Mouse (Mus musculus): Measurements from ENCODE around the gene Rhcg. TPM values are rescaled to one million over a fixed set of nuclear protein-coding genes. Genes with fewer than 3 reads are reported as not detected.

Rhcg gene
- 1.4 and 2.7 TPM in 2 replicates for polyA plus RNA-seq (2014; fragmentation: Nextera tagmentation; extraction: Ambion mirVana)

DNA sequence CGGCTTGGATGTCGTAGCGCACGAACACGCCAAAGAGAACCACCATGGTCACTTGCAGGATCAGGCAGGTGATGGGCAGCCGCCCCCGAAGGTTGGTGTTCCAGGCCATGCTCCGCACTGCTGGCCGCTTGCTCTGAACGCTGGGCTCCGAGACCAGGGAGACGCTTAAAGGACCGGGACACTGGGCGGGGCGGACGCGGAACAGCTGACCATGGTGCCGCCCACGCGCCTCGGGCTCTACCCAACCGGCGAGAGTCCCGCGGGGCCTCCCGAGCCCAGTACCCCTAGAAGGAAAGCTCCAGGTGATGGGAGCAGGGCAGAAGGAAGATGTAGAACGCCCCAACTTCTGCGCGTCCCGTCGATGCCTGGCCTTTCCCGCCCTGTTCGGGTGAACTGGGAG is at the start of gene Rhcg:
Gene Rhcg (minus strand): TSS at position 240 of the 400 bp plus-strand sequence.
- ATAC-seq (ENCODE audit: low FRiP score) (no peak), DNase-seq (ENCODE audit: low spot score) (peak; percentile 32)
- Histone ChIP-seq H3K27ac (ENCODE audit: low read depth, low read length) (no peak within 1 kb of the TSS), H3K4me3 (ENCODE audit: low read depth, low read length) (0 out of 2 replicates have a peak within 1 kb of the TSS, but pooled peaks have one; percentile 14), H3K4me1 (replicated peaks; ENCODE audit: control insufficient read depth, insufficient read depth, low read length) (no peaks in the 10 kb centered on the region), H3K9ac (ENCODE audit: low read depth, low read length) (no peak within 1 kb of the TSS), H3K9me3 (ENCODE audit: control insufficient read depth, low read length) (no peaks in the 10 kb centered on the region), H3K27me3 (ENCODE audit: control insufficient read depth, insufficient read depth, low read length) (peaks cover 21% of the 10 kb centered on the region), H3K4me2 (replicated peaks; ENCODE audit: low read depth, low read length) (peak within 1 kb of the TSS; percentile 22), H3K36me3 (ENCODE audit: control insufficient read depth, insufficient read depth, low read length) (no peaks in the 10 kb centered on the region)
- 12% methylated on average over 33 of the region's 33 CpGs for WGBS

DNA sequence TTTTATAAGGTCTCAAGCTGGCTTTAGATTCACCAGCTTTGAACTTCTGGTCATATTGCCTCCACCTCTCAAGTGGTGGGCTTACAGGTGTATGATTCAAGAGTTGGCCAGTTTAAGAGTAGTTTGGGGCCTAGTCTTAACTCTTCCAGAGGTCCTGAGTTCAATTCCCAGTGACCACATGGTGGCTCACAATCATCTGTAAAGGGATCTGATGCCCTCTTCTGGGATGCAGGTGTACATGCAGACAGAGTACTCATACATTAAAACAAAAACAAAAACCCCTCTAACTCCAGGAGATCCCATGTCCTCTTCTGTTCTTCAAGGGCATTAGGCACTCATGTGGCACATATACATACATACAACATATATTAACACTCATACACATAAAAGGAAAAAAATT is 49.2 kb upstream of the Rhcg start:
- H3K4me3 ChIP-seq (ENCODE audit: low read depth, low read length), result no peak overlapping the region
- H3K9ac ChIP-seq (ENCODE audit: low read depth, low read length), result no peak overlapping the region
- no peaks in the 10 kb centered on the region for H3K27me3 ChIP-seq (ENCODE audit: control insufficient read depth, insufficient read depth, low read length)
- H3K9me3 ChIP-seq (ENCODE audit: control insufficient read depth, low read length), result no peaks in the 10 kb centered on the region
- 0 out of 2 replicates have a peak, but pooled peaks cover 5% of the 10 kb centered on the region for H3K36me3 ChIP-seq (ENCODE audit: control insufficient read depth, insufficient read depth, low read length)
- 0 out of 2 replicates have a peak, but pooled peaks cover 2% of the 10 kb centered on the region for H3K4me1 ChIP-seq (replicated peaks; ENCODE audit: control insufficient read depth, insufficient read depth, low read length)
- no peak overlapping the region for H3K27ac ChIP-seq (ENCODE audit: low read depth, low read length)
- DNase-seq (ENCODE audit: low spot score) (no peak), ATAC-seq (ENCODE audit: low FRiP score) (no peak)
- H3K4me2 ChIP-seq (replicated peaks; ENCODE audit: low read depth, low read length), result no peak overlapping the region

DNA sequence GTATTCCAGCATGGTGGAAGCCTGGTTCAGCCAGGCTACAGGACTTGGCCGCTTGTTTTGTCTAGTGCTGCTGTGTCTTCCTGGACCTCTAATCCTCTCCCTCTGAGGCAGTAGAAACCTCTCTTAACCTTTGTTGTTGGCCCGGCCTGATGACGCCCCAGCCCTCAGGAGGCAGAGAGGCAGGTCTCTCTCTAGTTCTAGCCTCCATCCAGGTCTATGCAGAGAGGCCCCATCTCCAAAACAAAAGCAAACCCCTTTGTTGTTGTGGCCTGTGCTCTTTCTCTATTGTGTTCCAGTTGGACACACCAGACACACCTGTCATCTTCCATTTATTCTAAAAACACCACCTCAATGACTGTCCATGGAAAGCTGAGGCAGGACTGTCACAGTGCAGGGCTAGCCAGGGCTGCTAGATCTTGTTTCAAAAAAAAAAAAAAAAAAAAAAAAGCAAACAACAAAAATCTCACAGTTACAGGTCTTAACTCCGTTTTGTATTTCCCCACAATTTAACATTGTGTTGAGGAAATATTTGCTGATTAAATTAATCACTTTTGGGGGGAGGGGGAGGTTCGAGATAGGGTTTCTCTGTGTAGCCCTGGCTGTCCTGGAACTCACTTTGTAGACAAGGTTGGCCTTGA is 43.9 kb upstream of the Rhcg start:
- no peak for DNase-seq (ENCODE audit: low spot score)
- H3K9me3 ChIP-seq (ENCODE audit: control insufficient read depth, low read length), result no peaks in the 10 kb centered on the region
- peak overlapping the region; percentile 98 for H3K4me3 ChIP-seq (ENCODE audit: low read depth, low read length)
- WGBS, result 18% methylated on average over 5 of the region's 5 CpGs
- peak overlapping the region; percentile 86 for H3K4me2 ChIP-seq (replicated peaks; ENCODE audit: low read depth, low read length)
- peaks cover 6% of the 10 kb centered on the region; the same call in 1 of the 2 replicates for H3K4me1 ChIP-seq (replicated peaks; ENCODE audit: control insufficient read depth, insufficient read depth, low read length)
- H3K36me3 ChIP-seq (ENCODE audit: control insufficient read depth, insufficient read depth, low read length), result no peaks in the 10 kb centered on the region
- H3K9ac ChIP-seq (ENCODE audit: low read depth, low read length), result peak overlapping the region; percentile 88
- ATAC-seq (ENCODE audit: low FRiP score), result no peak
- no peaks in the 10 kb centered on the region for H3K27me3 ChIP-seq (ENCODE audit: control insufficient read depth, insufficient read depth, low read length)
- no peak overlapping the region for H3K27ac ChIP-seq (ENCODE audit: low read depth, low read length)

DNA sequence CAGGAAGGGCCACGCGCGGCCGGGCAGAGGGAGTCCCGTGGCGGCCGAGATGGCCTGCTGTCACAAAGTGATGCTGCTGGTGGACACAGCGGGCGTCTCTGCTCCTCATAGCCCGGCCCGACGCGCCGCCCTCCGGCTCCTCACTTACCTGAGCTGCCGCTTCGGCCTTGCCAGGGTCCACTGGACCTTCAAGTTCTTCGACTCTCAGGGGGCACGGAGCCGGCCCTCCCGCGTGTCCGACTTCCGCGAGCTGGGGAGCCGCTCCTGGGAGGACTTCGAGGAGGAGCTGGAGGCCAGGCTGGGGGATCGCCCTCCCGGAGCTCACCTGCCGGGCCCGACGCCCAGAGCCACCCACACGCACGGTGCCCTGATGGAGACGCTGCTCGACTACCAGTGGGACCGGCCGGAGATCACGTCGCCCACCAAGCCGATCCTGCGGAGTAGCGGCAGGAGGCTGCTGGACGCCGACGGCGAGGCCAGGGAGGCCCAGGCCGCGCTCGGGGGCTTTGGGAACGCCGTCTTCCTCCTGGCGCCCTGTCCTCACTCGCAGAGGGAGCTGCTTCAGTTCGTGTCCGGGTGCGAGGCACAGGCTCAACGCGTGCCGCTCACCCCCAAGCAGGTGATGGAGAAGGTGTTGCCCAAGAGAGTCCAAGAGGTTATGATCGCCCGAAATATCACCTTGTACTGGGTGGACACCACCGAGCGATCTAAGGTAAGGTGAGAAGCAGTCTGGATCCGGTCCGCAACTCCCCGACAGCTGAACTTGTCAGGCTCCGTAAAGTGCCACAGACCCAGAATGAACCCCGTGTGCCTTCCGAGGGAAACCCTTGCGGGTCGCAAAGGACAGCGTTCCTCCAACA is 43.1 kb upstream of the Rhcg start:
- under 1% methylated on average over 68 of the region's 73 CpGs for WGBS
- peak; percentile 31 for DNase-seq (ENCODE audit: low spot score)
- H3K36me3 ChIP-seq (ENCODE audit: control insufficient read depth, insufficient read depth, low read length), result no peaks in the 10 kb centered on the region
- H3K4me3 ChIP-seq (ENCODE audit: low read depth, low read length), result peak overlapping the region; percentile 98
- H3K27me3 ChIP-seq (ENCODE audit: control insufficient read depth, insufficient read depth, low read length), result no peaks in the 10 kb centered on the region
- H3K4me2 ChIP-seq (replicated peaks; ENCODE audit: low read depth, low read length), result peak overlapping the region; percentile 86
- H3K9me3 ChIP-seq (ENCODE audit: control insufficient read depth, low read length), result no peaks in the 10 kb centered on the region
- no peak overlapping the region for H3K27ac ChIP-seq (ENCODE audit: low read depth, low read length)
- peak overlapping the region; percentile 88 for H3K9ac ChIP-seq (ENCODE audit: low read depth, low read length)
- peak; percentile 37 for ATAC-seq (ENCODE audit: low FRiP score)
- peaks cover 6% of the 10 kb centered on the region; the same call in 1 of the 2 replicates for H3K4me1 ChIP-seq (replicated peaks; ENCODE audit: control insufficient read depth, insufficient read depth, low read length)

DNA sequence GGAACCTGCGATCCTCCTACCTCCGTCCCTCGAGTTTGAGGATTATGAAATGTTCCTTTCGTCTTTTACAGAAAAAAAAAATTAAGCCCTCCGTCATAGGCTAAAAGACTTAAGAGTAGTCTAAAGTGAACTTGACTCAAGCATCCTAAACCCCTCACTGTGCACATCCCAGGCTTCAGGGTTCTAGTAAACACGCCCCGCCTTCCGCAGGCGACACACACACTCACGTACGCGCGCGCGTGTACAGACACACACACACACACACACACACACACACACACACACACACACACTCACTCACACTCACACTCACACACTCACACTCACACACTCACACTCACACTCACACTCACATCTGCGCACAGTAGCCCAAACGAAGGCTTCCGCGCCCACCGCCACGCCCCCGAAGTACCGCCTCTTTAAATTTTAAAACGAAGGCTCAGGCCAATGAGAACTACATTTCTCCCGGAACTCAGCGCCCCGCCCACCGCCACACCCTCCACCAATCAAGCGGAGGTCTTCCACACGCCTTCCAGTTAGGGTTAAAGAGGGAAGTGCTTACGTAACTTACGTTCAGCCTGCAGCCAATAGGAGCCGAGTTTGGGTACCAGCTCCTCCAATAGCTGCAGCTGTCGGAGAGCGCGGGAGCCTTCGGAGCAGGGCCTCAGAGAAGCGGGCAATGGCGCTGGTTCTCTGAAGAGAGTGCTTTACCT is 42.3 kb upstream of the Rhcg start, which contains the start of gene Ticrr:
Gene Ticrr (plus strand): TSS at position 619 of the 713 bp plus-strand sequence.
- Histone ChIP-seq H3K36me3 (ENCODE audit: control insufficient read depth, insufficient read depth, low read length) (no peaks in the 10 kb centered on the region), H3K4me2 (replicated peaks; ENCODE audit: low read depth, low read length) (peak within 1 kb of the TSS; percentile 86), H3K4me3 (ENCODE audit: low read depth, low read length) (peak within 1 kb of the TSS; percentile 98), H3K27me3 (ENCODE audit: control insufficient read depth, insufficient read depth, low read length) (no peaks in the 10 kb centered on the region), H3K27ac (ENCODE audit: low read depth, low read length) (no peak within 1 kb of the TSS), H3K9me3 (ENCODE audit: control insufficient read depth, low read length) (no peaks in the 10 kb centered on the region), H3K4me1 (replicated peaks; ENCODE audit: control insufficient read depth, insufficient read depth, low read length) (peaks cover 6% of the 10 kb centered on the region; the same call in 1 of the 2 replicates), H3K9ac (ENCODE audit: low read depth, low read length) (peak within 1 kb of the TSS; percentile 88)
- WGBS, result under 1% methylated on average over 37 of the region's 39 CpGs
- DNase-seq (ENCODE audit: low spot score), result peak; percentile 98
- peak; percentile 99 for ATAC-seq (ENCODE audit: low FRiP score)

DNA sequence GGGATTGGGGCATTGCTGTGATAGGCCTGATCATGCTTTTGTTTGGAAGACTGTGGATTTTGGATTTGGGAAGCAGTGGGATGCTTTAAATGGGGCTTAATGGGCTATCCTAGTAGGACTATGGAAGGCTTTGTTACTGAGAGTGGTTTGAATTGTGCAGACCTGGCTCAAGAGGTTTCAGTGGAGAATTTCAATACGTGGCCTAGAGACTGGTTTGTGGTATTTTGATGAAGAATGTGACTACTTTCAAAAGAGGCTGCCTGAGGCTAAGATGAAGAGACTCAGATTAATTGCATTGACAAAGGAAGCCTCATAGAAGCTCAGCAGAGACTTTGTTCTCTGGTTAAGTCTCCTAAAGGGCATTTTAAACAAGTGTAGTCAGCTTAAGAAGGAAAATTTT is 37.1 kb upstream of the Rhcg start:
- no peak for ATAC-seq (ENCODE audit: low FRiP score)
- whole genome bisulfite sequencing, result 46% methylated on average over 1 of the region's 1 CpGs

DNA sequence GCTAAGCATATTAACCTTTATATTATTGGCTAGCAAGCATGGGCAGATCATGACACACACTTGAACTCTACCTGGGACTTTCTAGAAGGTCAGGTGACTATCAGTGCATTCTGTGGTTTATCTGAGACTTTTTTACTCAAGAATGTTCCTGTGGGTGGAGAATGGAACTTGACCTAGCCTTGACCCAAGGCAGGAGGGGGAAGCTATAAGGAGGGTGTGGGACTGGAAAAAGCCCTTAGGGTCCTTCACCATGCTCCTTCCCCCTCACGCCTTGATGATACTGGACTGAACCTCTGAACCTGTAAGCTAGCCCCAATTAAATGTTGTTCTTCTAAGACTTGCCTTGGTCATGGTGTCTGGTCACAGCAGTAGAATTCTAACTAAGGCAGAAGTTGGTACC is 36.7 kb upstream of the Rhcg start:
- Histone ChIP-seq H3K9ac (ENCODE audit: low read depth, low read length) (no peak overlapping the region), H3K9me3 (ENCODE audit: control insufficient read depth, low read length) (no peaks in the 10 kb centered on the region), H3K36me3 (ENCODE audit: control insufficient read depth, insufficient read depth, low read length) (no peaks in the 10 kb centered on the region), H3K27ac (ENCODE audit: low read depth, low read length) (no peak overlapping the region), H3K27me3 (ENCODE audit: control insufficient read depth, insufficient read depth, low read length) (no peaks in the 10 kb centered on the region), H3K4me3 (ENCODE audit: low read depth, low read length) (no peak overlapping the region), H3K4me1 (replicated peaks; ENCODE audit: control insufficient read depth, insufficient read depth, low read length) (no peaks in the 10 kb centered on the region), H3K4me2 (replicated peaks; ENCODE audit: low read depth, low read length) (no peak overlapping the region)
- no peak for DNase-seq (ENCODE audit: low spot score)
- no peak for ATAC-seq (ENCODE audit: low FRiP score)
- WGBS, result 71% methylated on average over 1 of the region's 1 CpGs

More for the DNA sequence above, 37.1 kb upstream of the Rhcg start:
- Histone ChIP-seq H3K9me3 (ENCODE audit: control insufficient read depth, low read length) (no peaks in the 10 kb centered on the region), H3K4me3 (ENCODE audit: low read depth, low read length) (no peak overlapping the region), H3K36me3 (ENCODE audit: control insufficient read depth, insufficient read depth, low read length) (no peaks in the 10 kb centered on the region), H3K27ac (ENCODE audit: low read depth, low read length) (no peak overlapping the region), H3K4me2 (replicated peaks; ENCODE audit: low read depth, low read length) (no peak overlapping the region), H3K27me3 (ENCODE audit: control insufficient read depth, insufficient read depth, low read length) (no peaks in the 10 kb centered on the region), H3K4me1 (replicated peaks; ENCODE audit: control insufficient read depth, insufficient read depth, low read length) (no peaks in the 10 kb centered on the region), H3K9ac (ENCODE audit: low read depth, low read length) (no peak overlapping the region)
- DNase-seq (ENCODE audit: low spot score), result no peak

DNA sequence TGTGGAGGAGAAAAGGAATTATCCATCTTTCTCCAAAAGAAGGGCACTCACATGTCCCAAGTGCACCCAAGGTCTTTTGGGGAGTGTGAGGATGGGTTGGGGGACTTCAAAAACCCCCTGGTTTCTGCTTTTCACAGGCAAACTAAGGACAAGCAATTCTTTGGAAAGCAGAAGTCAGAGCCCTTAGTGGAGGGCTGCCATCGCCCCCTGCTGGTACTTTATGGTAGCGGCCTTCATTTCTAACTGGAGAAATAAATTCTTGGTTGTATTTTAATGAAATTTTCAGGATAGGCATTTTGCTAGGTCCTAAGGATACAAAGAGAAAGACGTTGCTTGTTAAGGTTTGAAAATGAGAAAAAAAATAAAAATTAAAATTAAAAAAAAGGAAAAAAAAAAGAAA is 31.5 kb upstream of the Rhcg start:
- Histone ChIP-seq H3K27ac (ENCODE audit: low read depth, low read length) (no peak overlapping the region), H3K4me3 (ENCODE audit: low read depth, low read length) (no peak overlapping the region), H3K9ac (ENCODE audit: low read depth, low read length) (no peak overlapping the region), H3K4me2 (replicated peaks; ENCODE audit: low read depth, low read length) (no peak overlapping the region), H3K36me3 (ENCODE audit: control insufficient read depth, insufficient read depth, low read length) (no peaks in the 10 kb centered on the region), H3K9me3 (ENCODE audit: control insufficient read depth, low read length) (no peaks in the 10 kb centered on the region), H3K4me1 (replicated peaks; ENCODE audit: control insufficient read depth, insufficient read depth, low read length) (no peaks in the 10 kb centered on the region), H3K27me3 (ENCODE audit: control insufficient read depth, insufficient read depth, low read length) (no peaks in the 10 kb centered on the region)
- 9% methylated on average over 3 of the region's 3 CpGs for WGBS
- ATAC-seq (ENCODE audit: low FRiP score), result no peak
- peak; percentile 81 for DNase-seq (ENCODE audit: low spot score)
